Mouse (Mus musculus) hindbrain, embryonic 11.5 days (tissue): ENCODE measurements at regions not wholly inside any gene's neighbourhood (a gene's known extent, or its start where the extent isn't known, plus 50 kb on each side); places are given as distances from the start of the nearest gene placed in this dataset.

ENCODE experiments used
- ATAC-seq: fragments of 200-750 bp; cut with Nextera tagmentation; 2 replicates; pipeline ENCODE4 v1.8.0; 2017; ENCODE audit warnings: mild to moderate bottlenecking, moderate TSS enrichment, moderate library complexity; ENCODE audit not compliant: low FRiP score
- DNase-seq: peaks from one replicate; pipeline ENCODE4 v3.0.0-alpha.2; 2015; ENCODE audit warnings: low spot score
- H3K27ac ChIP-seq: fragments of 300-500 bp; sonication (generic); 2 replicates; pipeline ENCODE4 v1.5.1; 2014; ENCODE audit warnings: mild to moderate bottlenecking, low read depth, low read length
- H3K27me3 ChIP-seq: fragments of 300-500 bp; sonication (generic); 2 replicates; pipeline ENCODE4 v1.6.1; 2014; ENCODE audit warnings: mild to moderate bottlenecking, low read length, moderate library complexity, mixed read lengths; ENCODE audit not compliant: control insufficient read depth, insufficient read depth
- H3K36me3 ChIP-seq: fragments of 300-500 bp; sonication (generic); 2 replicates; pipeline ENCODE4 v1.6.1; 2014; ENCODE audit warnings: mild to moderate bottlenecking, low read length, moderate library complexity, mixed read lengths; ENCODE audit not compliant: control insufficient read depth, insufficient read depth
- H3K4me1 ChIP-seq: fragments of 300-500 bp; sonication (generic); replicated peaks from 2 replicates; pipeline ENCODE4 v1.6.1; 2014; ENCODE audit warnings: low read length, mixed read lengths; ENCODE audit not compliant: control insufficient read depth, insufficient read depth
- H3K4me2 ChIP-seq: fragments of 300-500 bp; sonication (generic); replicated peaks from 2 replicates; pipeline ENCODE4 v1.6.1; 2014; ENCODE audit warnings: mild to moderate bottlenecking, low read depth, low read length
- H3K4me3 ChIP-seq: fragments of 300-500 bp; sonication (generic); 2 replicates; pipeline ENCODE4 v1.5.1; 2014; ENCODE audit warnings: low read depth, low read length
- H3K9ac ChIP-seq: fragments of 300-500 bp; sonication (generic); 2 replicates; pipeline ENCODE4 v1.6.1; 2014; ENCODE audit warnings: low read depth, low read length
- H3K9me3 ChIP-seq: fragments of 300-500 bp; sonication (generic); 2 replicates; pipeline ENCODE4 v1.6.1; 2016; ENCODE audit warnings: low read length; ENCODE audit not compliant: control insufficient read depth
- WGBS: fragments of 180-500 bp; shearing (Covaris S2); extraction: QIAGEN DNeasy Blood & Tissue Kit; methylation state at CpG from one replicate; pipeline ENCODE4 v1.1.7; 2014; 5-methylcytosine and 5-hydroxymethylcytosine counted together

GRCm38 (mm10) chr16:92975090-92975489, 149.1 kb upstream of the Runx1 start:
- no peaks in the 10 kb centered on the region for H3K27me3 ChIP-seq
- ATAC-seq (no peak), DNase-seq (no peak)

GRCm38 (mm10) chr16:92972681-92973080, 146.7 kb upstream of the Runx1 start:
- H3K27ac ChIP-seq, result no peak overlapping the region
- H3K9me3 ChIP-seq, result no peaks in the 10 kb centered on the region
- no peak overlapping the region for H3K4me3 ChIP-seq
- ATAC-seq (no peak), DNase-seq (no peak)
- no peak overlapping the region for H3K4me2 ChIP-seq
- H3K4me1 ChIP-seq, result no peaks in the 10 kb centered on the region
- 86% methylated on average over 5 of the region's 5 CpGs for WGBS
- H3K36me3 ChIP-seq, result no peaks in the 10 kb centered on the region
- H3K27me3 ChIP-seq, result no peaks in the 10 kb centered on the region
- no peak overlapping the region for H3K9ac ChIP-seq

More at GRCm38 (mm10) chr16:92975090-92975489, 149.1 kb upstream of the Runx1 start:
- H3K4me1 ChIP-seq, result no peaks in the 10 kb centered on the region
- H3K4me3 ChIP-seq, result no peak overlapping the region
- H3K9me3 ChIP-seq, result no peaks in the 10 kb centered on the region
- WGBS, result 93% methylated on average over 8 of the region's 8 CpGs
- no peak overlapping the region for H3K27ac ChIP-seq
- no peak overlapping the region for H3K9ac ChIP-seq
- no peak overlapping the region for H3K4me2 ChIP-seq
- no peaks in the 10 kb centered on the region for H3K36me3 ChIP-seq

- Histone ChIP-seq H3K27ac (no peak overlapping the region), H3K9ac (no peak overlapping the region), H3K36me3 (no peaks in the 10 kb centered on the region), H3K9me3 (no peaks in the 10 kb centered on the region), H3K27me3 (no peaks in the 10 kb centered on the region), H3K4me3 (no peak overlapping the region), H3K4me1 (no peaks in the 10 kb centered on the region), H3K4me2 (no peak overlapping the region)
- DNase-seq (no peak), ATAC-seq (no peak)
- WGBS, result 86% methylated on average over 3 of the region's 3 CpGs
Observed at GRCm38 (mm10) chr16:92971956-92972355, 146.0 kb upstream of the Runx1 start.

GRCm38 (mm10) chr16:92970587-92970986, 144.6 kb upstream of the Runx1 start:
- DNase-seq (no peak), ATAC-seq (no peak)
- H3K36me3 ChIP-seq, result no peaks in the 10 kb centered on the region
- 90% methylated on average over 2 of the region's 2 CpGs for WGBS
- no peaks in the 10 kb centered on the region for H3K9me3 ChIP-seq
- H3K4me3 ChIP-seq, result no peak overlapping the region
- H3K9ac ChIP-seq, result no peak overlapping the region
- no peak overlapping the region for H3K27ac ChIP-seq
- H3K27me3 ChIP-seq, result no peaks in the 10 kb centered on the region
- no peaks in the 10 kb centered on the region for H3K4me1 ChIP-seq
- H3K4me2 ChIP-seq, result no peak overlapping the region

- H3K4me3 ChIP-seq, result no peak overlapping the region
- H3K4me2 ChIP-seq, result no peak overlapping the region
- no peaks in the 10 kb centered on the region for H3K4me1 ChIP-seq
- no peak overlapping the region for H3K9ac ChIP-seq
- ATAC-seq, result no peak
- H3K36me3 ChIP-seq, result no peaks in the 10 kb centered on the region
- no peak for DNase-seq
- H3K27ac ChIP-seq, result no peak overlapping the region
- WGBS, result 86% methylated on average over 5 of the region's 5 CpGs
- H3K9me3 ChIP-seq, result no peaks in the 10 kb centered on the region
- no peaks in the 10 kb centered on the region for H3K27me3 ChIP-seq
Observed at GRCm38 (mm10) chr16:92969036-92969435, 143.1 kb upstream of the Runx1 start.

GRCm38 (mm10) chr16:92966069-92966866, 140.3 kb upstream of the Runx1 start:
- WGBS, result 85% methylated on average over 10 of the region's 10 CpGs
- Histone ChIP-seq H3K4me1 (no peaks in the 10 kb centered on the region), H3K36me3 (no peaks in the 10 kb centered on the region), H3K27ac (no peak overlapping the region), H3K4me2 (no peak overlapping the region), H3K4me3 (no peak overlapping the region), H3K9ac (no peak overlapping the region), H3K9me3 (no peaks in the 10 kb centered on the region), H3K27me3 (no peaks in the 10 kb centered on the region)
- ATAC-seq, result no peak
- no peak for DNase-seq

- ATAC-seq (no peak), DNase-seq (no peak)
- Histone ChIP-seq H3K27ac (no peak overlapping the region), H3K9ac (no peak overlapping the region), H3K4me1 (no peaks in the 10 kb centered on the region), H3K36me3 (no peaks in the 10 kb centered on the region), H3K4me3 (no peak overlapping the region), H3K4me2 (no peak overlapping the region), H3K9me3 (no peaks in the 10 kb centered on the region), H3K27me3 (no peaks in the 10 kb centered on the region)
- 86% methylated on average over 3 of the region's 3 CpGs for WGBS
Observed at GRCm38 (mm10) chr16:92965651-92966050, 139.7 kb upstream of the Runx1 start.

- no peak for ATAC-seq
- Histone ChIP-seq H3K36me3 (no peaks in the 10 kb centered on the region), H3K27me3 (no peaks in the 10 kb centered on the region), H3K27ac (no peak overlapping the region), H3K4me2 (no peak overlapping the region), H3K4me3 (no peak overlapping the region), H3K4me1 (no peaks in the 10 kb centered on the region), H3K9ac (no peak overlapping the region), H3K9me3 (no peaks in the 10 kb centered on the region)
- no peak for DNase-seq
- 85% methylated on average over 4 of the region's 4 CpGs for WGBS
Observed at GRCm38 (mm10) chr16:92963582-92963981, 137.6 kb upstream of the Runx1 start.

GRCm38 (mm10) chr16:92961361-92961760, 135.4 kb upstream of the Runx1 start:
- 62% methylated on average over 3 of the region's 3 CpGs for WGBS
- Histone ChIP-seq H3K4me2 (no peak overlapping the region), H3K4me3 (no peak overlapping the region), H3K9me3 (no peaks in the 10 kb centered on the region), H3K9ac (no peak overlapping the region), H3K4me1 (no peaks in the 10 kb centered on the region), H3K27me3 (no peaks in the 10 kb centered on the region), H3K36me3 (no peaks in the 10 kb centered on the region), H3K27ac (no peak overlapping the region)
- ATAC-seq (no peak), DNase-seq (no peak)
